Mouse (Mus musculus) brain, embryonic 14.5 days (tissue): Measurements from ENCODE around the gene Rack1.

ENCODE experiments used
- CTCF ChIP-seq: fragments of 200-500 bp; IDR thresholded peaks from 2 replicates; pipeline ENCODE4 v1.5.1; 2012; ENCODE audit warnings: inconsistent platforms, mild to moderate bottlenecking, moderate library complexity, borderline replicate concordance; ENCODE audit not compliant: insufficient read depth, insufficient read length; ENCODE audit errors: extremely low read depth
- POLR2A ChIP-seq: fragments of 200-500 bp; IDR thresholded peaks from 2 replicates; pipeline ENCODE4 v1.6.1; 2012; ENCODE audit warnings: mild to moderate bottlenecking, inconsistent platforms, borderline replicate concordance; ENCODE audit not compliant: poor library complexity, insufficient read depth, insufficient read length, severe bottlenecking; ENCODE audit errors: extremely low read depth

GRCm38 (mm10) chr11:48837310-48838180 lies 37.4 kb downstream of the Rack1 start:
- peak; percentile 12; the same call in 1 of the 2 replicates for TF ChIP-seq CTCF
- no peak for TF ChIP-seq POLR2A
